Mouse (Mus musculus) adrenal gland, postnatal 25 days (tissue): ENCODE results near the gene Antxr2. TPM values are rescaled to one million over a fixed set of nuclear protein-coding genes. Genes with fewer than 3 reads are reported as not detected.

Experiments
- DNase-seq: peaks from one replicate; pipeline ENCODE4 v3.0.0; 2021; ENCODE audit warnings: mixed read lengths
- total RNA-seq: library from RNA; stranded (reverse); gene quantifications from 2 replicates; pipeline ENCODE4 v1.2.3, GENCODE M21; 2021

Gene Antxr2
- total RNA-seq, 1 experiment from 2014 or later = 36.8 TPM

GRCm38 (mm10) chr5:97834770-97835169, 196.1 kb downstream of the Antxr2 start:
- peak; percentile 77 for DNase-seq

Other genes starting within 250 kb of the Antxr2 start
- 0.19 TPM in 1 of 2 replicates, not detected in the other for gene Prdm8, start 136.2 kb upstream of the Antxr2 start, total RNA-seq
- not detected in 2 replicates for gene Fgf5, start 223.1 kb upstream of the Antxr2 start, total RNA-seq